Mouse (Mus musculus) right cerebral cortex, postnatal 10 days (tissue): ENCODE measurements around the gene Cutc.

Experiments
- DNase-seq, 2 experiments: peaks; one replicate each; pipeline ENCODE4 v3.0.0; 2021; ENCODE audit warnings: low spot score in 2 of 2

The Cutc gene

GRCm38 (mm10) chr19:43752489-43753225 is at the start of gene Cutc, which contains the start of gene Cox15:
Gene Cutc, plus strand, starts transcription at chr19:43752996.
Gene Cox15, minus strand, starts transcription at chr19:43753000.
- DNase-seq, result peak; percentile 97 to 98

- no peak for DNase-seq
These were observed 48.6 kb upstream of the Cutc start for GRCm38 (mm10) chr19:43704211-43704610.

- DNase-seq, result no peak
These were observed 47.9 kb upstream of the Cutc start for GRCm38 (mm10) chr19:43704787-43705497.

GRCm38 (mm10) chr19:43708206-43708605 is 44.6 kb upstream of the Cutc start:
- no peak for DNase-seq

GRCm38 (mm10) chr19:43709317-43709716 is 43.5 kb upstream of the Cutc start:
- no peak for DNase-seq

- no peak for DNase-seq
These were observed 41.5 kb upstream of the Cutc start for GRCm38 (mm10) chr19:43711159-43711916.

GRCm38 (mm10) chr19:43711971-43712370 is 40.8 kb upstream of the Cutc start:
- DNase-seq, result no peak

GRCm38 (mm10) chr19:43720061-43720460 is 32.7 kb upstream of the Cutc start:
- DNase-seq, result no peak

- DNase-seq, result no peak
These were observed 29.9 kb upstream of the Cutc start for GRCm38 (mm10) chr19:43722891-43723290.

GRCm38 (mm10) chr19:43723501-43723900 is 29.3 kb upstream of the Cutc start:
- no peak for DNase-seq

- DNase-seq, result no peak
These were observed 28.6 kb upstream of the Cutc start for GRCm38 (mm10) chr19:43724194-43724593.

- DNase-seq, result no peak
These were observed 28.0 kb upstream of the Cutc start for GRCm38 (mm10) chr19:43724821-43725220.

GRCm38 (mm10) chr19:43726510-43727146 is 26.2 kb upstream of the Cutc start:
- DNase-seq, result no peak

GRCm38 (mm10) chr19:43729296-43730036 is 23.3 kb upstream of the Cutc start:
- DNase-seq, result no peak

GRCm38 (mm10) chr19:43730037-43730428 is 22.8 kb upstream of the Cutc start:
- DNase-seq, result no peak

- no peak for DNase-seq
These were observed 21.6 kb upstream of the Cutc start for GRCm38 (mm10) chr19:43731157-43731556.

GRCm38 (mm10) chr19:43738409-43738808 is 14.4 kb upstream of the Cutc start:
- DNase-seq, result no peak

- DNase-seq, result no peak
These were observed 9.4 kb upstream of the Cutc start for GRCm38 (mm10) chr19:43743401-43743800.

GRCm38 (mm10) chr19:43745740-43746139 is 7.1 kb upstream of the Cutc start:
- no peak for DNase-seq

GRCm38 (mm10) chr19:43747877-43748276 is 4.9 kb upstream of the Cutc start:
- no peak for DNase-seq

- no peak for DNase-seq
These were observed 2.8 kb upstream of the Cutc start for GRCm38 (mm10) chr19:43750008-43750407.
